Mouse (Mus musculus) liver, postnatal 0 days (tissue): ENCODE data around the gene Pim3.

ENCODE experiments used
- CTCF ChIP-seq: sonication (generic); IDR thresholded peaks from 2 replicates; pipeline ENCODE4 v1.5.1; 2016; ENCODE audit warnings: antibody characterized with exemption, low read depth
- EP300 ChIP-seq: IDR thresholded peaks from 2 replicates; pipeline ENCODE4 v1.6.1; 2016; ENCODE audit warnings: antibody characterized with exemption, low read depth, mild to moderate bottlenecking

GRCm38 (mm10) chr15:88830696-88831095, 31.3 kb upstream of the Pim3 start:
- no peak for TF ChIP-seq CTCF
- TF ChIP-seq EP300, result no peak
